Mouse (Mus musculus): ENCODE data around the gene Sgf29. TPM values are rescaled to one million over a fixed set of nuclear protein-coding genes. Genes with fewer than 3 reads are reported as not detected.

Sgf29 gene
- total RNA-seq, 2 experiments from 2014 or later = 27.7 to 31.8 TPM

DNA sequence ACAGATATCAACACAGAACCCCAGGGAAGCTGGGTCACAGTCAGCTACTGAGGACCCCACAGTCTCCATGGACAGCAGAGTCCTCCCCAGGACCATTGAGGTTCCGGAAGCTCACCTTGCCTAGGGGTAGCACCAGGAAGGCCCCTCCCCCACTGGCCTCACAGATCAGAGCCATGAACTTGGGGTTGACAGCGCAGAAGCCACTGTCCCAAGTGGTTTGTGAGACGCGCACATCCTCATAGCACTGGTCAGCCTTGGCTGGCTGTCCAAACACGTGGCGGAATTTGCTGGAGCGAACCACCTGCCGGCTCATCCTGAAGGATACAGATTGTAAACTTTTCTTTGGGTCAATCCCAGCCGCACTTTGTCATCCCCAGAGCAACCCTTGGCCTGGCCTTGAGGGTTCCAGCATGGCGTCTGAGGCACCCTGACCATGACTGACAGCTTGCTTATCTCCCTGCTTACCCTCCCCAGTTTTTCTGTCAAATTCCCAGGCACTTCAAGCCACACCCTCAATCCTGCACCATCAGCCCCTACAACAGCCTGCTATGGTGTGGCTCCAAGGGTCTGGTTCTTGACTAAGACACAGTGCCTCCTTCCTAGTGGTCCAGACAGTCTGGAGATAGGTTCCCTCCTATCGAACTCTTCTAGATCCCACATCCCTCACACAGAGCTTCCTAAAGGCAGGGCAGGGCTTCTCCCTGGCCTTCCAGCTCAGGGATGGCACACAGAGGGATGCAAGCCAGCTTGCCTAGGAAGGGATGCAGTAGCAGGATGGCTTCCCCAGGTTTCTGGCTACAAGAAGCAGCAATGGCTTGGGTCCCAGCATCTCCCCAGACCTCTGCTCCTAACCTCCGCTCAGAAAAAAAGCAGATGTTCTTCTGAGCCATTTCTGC lies 54.0 kb downstream of the Sgf29 start:
- no peak for DNase-seq (ENCODE audit: low spot score in 2 of 2)

DNA sequence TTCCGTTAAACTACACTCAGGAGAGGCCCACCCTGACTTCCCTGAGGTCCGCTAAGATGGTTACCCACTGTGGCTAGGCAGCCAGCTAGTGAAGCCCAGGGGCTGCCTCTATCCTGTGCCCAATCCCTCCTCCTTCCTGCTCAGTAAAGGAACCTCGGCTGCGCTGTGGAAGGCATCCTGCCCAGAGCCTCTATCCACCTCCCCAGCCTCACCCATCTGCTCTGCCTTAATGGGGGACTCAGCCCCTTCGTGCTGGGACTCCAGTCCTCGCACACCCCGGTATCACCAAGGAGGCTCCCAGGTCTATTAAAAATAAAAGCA lies 54.6 kb downstream of the Sgf29 start:
- DNase-seq (ENCODE audit: low spot score in 2 of 2) = no peak

DNA sequence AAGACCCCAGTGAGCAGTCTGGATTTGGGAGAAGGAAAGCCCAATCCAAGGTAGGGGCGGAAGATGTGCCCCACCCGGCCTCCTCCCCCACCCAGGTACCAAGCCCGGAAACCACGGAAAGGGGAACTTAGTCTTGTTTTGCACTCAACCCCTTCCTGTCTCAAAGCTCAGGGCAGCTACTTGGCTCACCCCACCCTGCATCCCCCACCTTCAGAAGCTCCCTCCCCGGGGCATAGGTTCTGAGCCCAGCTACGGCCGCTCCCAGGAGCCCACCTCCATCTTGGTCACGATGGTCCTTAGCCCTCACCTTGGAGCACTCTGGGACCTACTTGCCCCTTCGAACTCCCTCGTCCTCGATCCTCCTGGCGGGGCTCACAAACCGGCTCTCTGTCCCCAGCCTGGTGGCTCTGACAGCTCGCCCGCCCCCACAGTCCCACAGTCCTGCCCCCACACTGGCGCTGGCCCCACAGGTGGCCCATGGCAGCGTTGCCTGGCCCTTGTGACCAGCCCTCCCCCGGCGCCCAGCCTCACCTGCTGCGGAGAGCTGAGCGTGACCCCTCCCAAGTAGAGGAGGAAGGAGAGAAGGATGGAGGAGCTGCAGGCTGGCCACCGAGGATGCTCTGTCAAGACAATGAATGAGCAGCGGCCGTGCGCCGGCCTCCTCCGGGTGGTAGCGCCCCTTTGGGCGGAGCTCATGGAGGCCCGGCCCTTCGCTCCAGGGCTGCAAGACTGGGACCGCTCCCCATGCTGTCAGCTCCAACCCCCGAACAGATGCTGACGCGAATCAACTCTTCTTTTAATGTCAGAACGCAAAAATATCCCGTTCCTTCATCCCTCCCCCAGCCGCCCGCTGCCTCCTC lies 55.2 kb downstream of the Sgf29 start:
- DNase-seq (ENCODE audit: low spot score in 2 of 2) = peak; percentile 60 to 71

- DNase-seq (ENCODE audit: low spot score in 2 of 2) = no peak
These were observed 58.5 kb downstream of the Sgf29 start, which contains the start of gene Coro1a for GRCm38 (mm10) chr7:126707442-126708174. Coro1a (minus strand) TSS chr7:126707787.

DNA sequence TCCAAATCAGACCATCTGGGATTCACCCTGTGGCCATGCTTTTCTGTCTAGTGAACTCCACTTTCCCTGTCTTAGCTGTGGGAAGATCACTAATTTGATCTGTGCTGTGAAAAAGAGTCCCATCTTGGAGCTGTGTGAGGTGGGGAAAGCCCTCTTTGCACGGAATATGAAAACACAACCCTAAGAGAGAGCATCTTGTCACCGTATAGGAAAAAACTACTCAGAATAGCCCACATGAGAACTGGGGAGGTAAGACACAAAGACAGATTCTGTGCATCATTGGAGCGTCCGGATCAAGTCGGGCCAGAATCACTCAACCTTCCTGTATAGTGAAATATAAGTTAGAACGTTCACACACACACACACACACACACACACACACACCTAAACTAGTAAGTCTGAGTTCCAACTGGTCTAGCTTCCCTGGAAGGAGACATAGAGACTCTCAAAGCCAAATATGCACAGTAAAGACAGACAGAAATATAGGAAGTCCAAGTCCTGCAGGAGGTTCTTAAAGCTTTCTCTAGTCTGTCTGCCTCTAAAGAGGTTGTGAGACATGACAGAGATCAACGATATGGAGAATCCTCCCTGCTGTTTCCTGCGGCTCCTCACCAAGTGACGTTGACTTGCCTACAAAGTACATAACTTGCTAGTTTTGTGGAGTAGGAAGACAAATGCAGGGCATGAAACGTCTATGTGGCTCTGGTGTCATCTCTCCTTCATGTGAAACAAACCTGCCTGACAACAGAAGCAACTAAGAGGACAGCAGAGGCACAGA lies 59.3 kb downstream of the Sgf29 start:
- DNase-seq (ENCODE audit: low spot score in 2 of 2) = no peak

DNA sequence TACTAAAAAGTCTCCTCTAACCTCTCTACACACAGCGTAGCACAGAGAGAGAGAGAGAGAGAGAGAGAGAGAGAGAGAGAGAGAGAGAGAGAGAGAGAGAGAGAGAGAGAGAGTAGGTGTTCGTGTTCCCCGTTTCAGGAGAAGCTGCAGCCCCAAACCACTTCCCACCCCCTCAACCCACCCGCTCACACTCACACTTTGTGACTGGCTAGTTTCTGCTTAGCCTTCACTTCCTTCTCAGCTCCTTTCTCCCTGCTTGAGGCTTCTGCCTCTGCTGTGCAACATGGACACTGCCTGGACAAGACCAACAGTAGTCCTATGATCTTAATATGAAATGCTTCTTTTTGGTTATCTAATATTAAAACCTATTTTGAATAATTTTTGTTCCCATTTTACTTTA lies 61.2 kb downstream of the Sgf29 start:
- DNase-seq (ENCODE audit: low spot score in 2 of 2) = no peak

GRCm38 (mm10) chr7:126711910-126712309 lies 62.8 kb downstream of the Sgf29 start:
- DNase-seq (ENCODE audit: low spot score in 2 of 2) = no peak

GRCm38 (mm10) chr7:126715679-126716078 lies 66.6 kb downstream of the Sgf29 start:
- no peak for DNase-seq (ENCODE audit: low spot score in 2 of 2)

DNA sequence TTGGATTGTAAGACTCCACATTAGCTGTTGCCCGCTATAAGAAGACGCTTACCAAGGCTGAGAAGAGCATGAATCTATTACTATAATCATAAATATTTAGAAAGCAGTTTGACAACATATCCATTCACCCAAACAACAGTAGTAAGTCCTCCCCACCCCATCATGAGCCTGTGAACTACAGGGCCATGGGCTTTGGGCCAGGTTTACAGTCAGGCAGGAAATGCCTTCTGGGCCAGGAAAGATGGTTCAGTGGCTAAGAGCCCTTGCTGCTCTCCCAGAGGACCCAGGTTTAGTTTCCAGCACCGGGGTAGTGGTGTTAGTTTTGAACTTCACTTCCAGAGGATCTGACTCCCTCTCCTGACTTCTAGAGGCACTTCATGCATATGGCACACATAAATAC lies 68.5 kb downstream of the Sgf29 start:
- DNase-seq (ENCODE audit: low spot score in 2 of 2) = no peak

DNA sequence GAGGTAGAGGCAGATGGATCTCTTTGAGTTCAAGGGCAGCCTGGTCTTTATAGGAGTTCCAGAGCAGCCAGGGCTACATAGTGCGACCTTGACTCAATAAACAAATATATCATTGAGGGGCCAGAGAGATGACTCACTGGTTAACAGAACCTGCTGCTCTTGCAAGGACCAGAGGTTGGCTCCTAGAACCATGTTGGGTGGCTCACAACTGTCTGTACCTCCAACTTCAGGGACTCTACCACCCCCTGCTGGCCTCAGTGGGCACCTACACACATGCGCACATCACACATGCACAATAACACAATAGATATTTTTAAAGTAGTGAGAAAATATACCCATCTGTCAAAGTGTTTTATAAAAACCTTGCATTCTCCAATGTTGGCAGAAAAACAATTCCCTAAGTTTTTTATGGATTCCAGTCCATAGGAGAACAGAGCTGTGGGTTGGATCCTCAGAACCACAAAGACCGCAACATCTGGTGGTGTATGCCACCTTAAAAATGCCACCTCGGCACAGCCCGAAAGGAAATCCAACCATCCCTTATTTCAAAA lies 69.8 kb downstream of the Sgf29 start:
- DNase-seq (ENCODE audit: low spot score in 2 of 2) = no peak

GRCm38 (mm10) chr7:126721635-126722034 lies 72.5 kb downstream of the Sgf29 start:
- DNase-seq (ENCODE audit: low spot score in 2 of 2) = no peak

Other genes with a start within 250 kb of the Sgf29 start
- under 1 TPM; 0.13 to 0.39 TPM for gene Cd19, start 234.4 kb upstream of the Sgf29 start, total RNA-seq (2021)
- gene Rabep2, start 220.6 kb upstream of the Sgf29 start, total RNA-seq (2021) = 10 to 100 TPM; 14.0 to 16.2 TPM
- 1,000 to 10,000 TPM; 6,232 to 6,720 TPM for gene Atp2a1, start 186.2 kb upstream of the Sgf29 start, total RNA-seq (2021)
- 10 to 100 TPM; 52.7 to 57.0 TPM for gene Sh2b1, start 173.9 kb upstream of the Sgf29 start, total RNA-seq (2021)
- 100 to 1,000 TPM in 1 of 2 experiments, 10 to 100 TPM in 1; 97.3 to 127 TPM for gene Tufm, start 161.9 kb upstream of the Sgf29 start, total RNA-seq (2021)
- gene Atxn2l, start 145.9 kb upstream of the Sgf29 start, total RNA-seq (2021) = 10 to 100 TPM; 57.0 to 70.7 TPM
- 100 to 1,000 TPM; 181 to 184 TPM for gene Eif3c, start 82.9 kb upstream of the Sgf29 start, total RNA-seq (2021)
- 1 to 10 TPM in 1 of 2 experiments, under 1 TPM in 1; 0.83 to 1.4 TPM for gene Apobr, start 64.4 kb upstream of the Sgf29 start, total RNA-seq (2021)
- 10 to 100 TPM; 11.8 to 14.1 TPM for gene Cln3, start 63.5 kb upstream of the Sgf29 start, total RNA-seq (2021)
- not detected for gene Il27, start 54.4 kb upstream of the Sgf29 start, total RNA-seq (2021)
- gene Nupr1, start 18.4 kb upstream of the Sgf29 start, total RNA-seq (2021) = 10 to 100 TPM; 18.2 to 21.6 TPM
- 10 to 100 TPM; 13.1 to 14.2 TPM for gene Sult1a1, start 27.1 kb downstream of the Sgf29 start, total RNA-seq (2021)
- gene Bola2, start 46.1 kb downstream of the Sgf29 start, total RNA-seq (2021) = 10 to 100 TPM; 56.2 to 61.9 TPM
- 1 to 10 TPM; 7.0 to 7.4 TPM for gene Slx1b, start 46.5 kb downstream of the Sgf29 start, total RNA-seq (2021)
- 10 to 100 TPM; 11.8 to 14.5 TPM for gene Coro1a, start 58.5 kb downstream of the Sgf29 start, total RNA-seq (2021)
- 10 to 100 TPM; 65.0 to 66.7 TPM for gene Mapk3, start 110.3 kb downstream of the Sgf29 start, total RNA-seq (2021)
- 1 to 10 TPM; 4.8 to 5.1 TPM for gene Gdpd3, start 117.0 kb downstream of the Sgf29 start, total RNA-seq (2021)
- 10 to 100 TPM; 61.7 to 82.5 TPM for gene Ypel3, start 127.6 kb downstream of the Sgf29 start, total RNA-seq (2021)
- 1 to 10 TPM in 1 of 2 experiments, under 1 TPM in 1; 0.44 to 1.1 TPM for gene Tbx6, start 132.2 kb downstream of the Sgf29 start, total RNA-seq (2021)
- 10 to 100 TPM; 74.6 to 74.7 TPM for gene Ppp4c, start 143.2 kb downstream of the Sgf29 start, total RNA-seq (2021)
- 10 to 100 TPM in 1 of 2 experiments, 1 to 10 TPM in 1; 8.4 to 11.2 TPM for gene Fam57b, start 148.4 kb downstream of the Sgf29 start, total RNA-seq (2021)
- not detected for gene 4930451I11Rik, start 182.3 kb downstream of the Sgf29 start, total RNA-seq (2021)
- under 1 TPM; 0.26 to 0.32 TPM for gene Doc2a, start 198.1 kb downstream of the Sgf29 start, total RNA-seq (2021)
- 10 to 100 TPM; 22.2 to 29.4 TPM for gene Hirip3, start 212.7 kb downstream of the Sgf29 start, total RNA-seq (2021)
- gene Ino80e, start 213.1 kb downstream of the Sgf29 start, total RNA-seq (2021) = 10 to 100 TPM; 35.9 to 38.7 TPM
- gene Taok2, start 235.4 kb downstream of the Sgf29 start, total RNA-seq (2021) = 10 to 100 TPM; 61.2 to 67.0 TPM